Mouse (Mus musculus) hindbrain, embryonic 16.5 days (tissue): ENCODE results near the gene Odc1. TPM values are rescaled to one million over a fixed set of nuclear protein-coding genes. Genes with fewer than 3 reads are reported as not detected.

ENCODE experiments used
- ATAC-seq: fragments of 200-750 bp; cut with Nextera tagmentation; 2 replicates; pipeline ENCODE4 v1.8.0; 2017; ENCODE audit warnings: moderate TSS enrichment, moderate library complexity
- H3K27ac ChIP-seq: fragments of 300-500 bp; sonication (generic); 2 replicates; pipeline ENCODE4 v1.5.1; 2014; ENCODE audit warnings: low read depth, mild to moderate bottlenecking, control low read depth, low read length, moderate library complexity
- H3K27me3 ChIP-seq: fragments of 300-500 bp; sonication (generic); replicated peaks from 2 replicates; pipeline ENCODE4 v1.6.1; 2014; ENCODE audit warnings: low read length; ENCODE audit not compliant: control insufficient read depth, insufficient read depth
- H3K36me3 ChIP-seq: fragments of 300-500 bp; sonication (generic); 2 replicates; pipeline ENCODE4 v1.6.1; 2014; ENCODE audit warnings: mild to moderate bottlenecking, low read length, moderate library complexity, mixed read lengths; ENCODE audit not compliant: control insufficient read depth, insufficient read depth
- H3K4me1 ChIP-seq: fragments of 300-500 bp; sonication (generic); 2 replicates; pipeline ENCODE4 v1.6.1; 2014; ENCODE audit warnings: low read depth, low read length; ENCODE audit not compliant: control insufficient read depth, insufficient read depth
- H3K4me2 ChIP-seq: fragments of 300-500 bp; sonication (generic); 2 replicates; pipeline ENCODE4 v1.6.1; 2014; ENCODE audit warnings: mild to moderate bottlenecking, low read length, control low read depth, moderate library complexity
- H3K4me3 ChIP-seq: fragments of 300-500 bp; sonication (generic); 2 replicates; pipeline ENCODE4 v1.5.1; 2014; ENCODE audit warnings: mild to moderate bottlenecking, low read length, control low read depth, moderate library complexity
- H3K9ac ChIP-seq: fragments of 300-500 bp; sonication (generic); 2 replicates; pipeline ENCODE4 v1.6.1; 2014; ENCODE audit warnings: low read depth, mild to moderate bottlenecking, control low read depth, low read length, moderate library complexity
- H3K9me3 ChIP-seq: fragments of 300-500 bp; sonication (generic); 2 replicates; pipeline ENCODE4 v1.6.1; 2014; ENCODE audit warnings: mild to moderate bottlenecking, low read length, moderate library complexity; ENCODE audit not compliant: control insufficient read depth
- WGBS: fragments of 180-500 bp; shearing (Covaris S2); extraction: QIAGEN DNeasy Blood & Tissue Kit; methylation state at CpG from one replicate; pipeline ENCODE4 v1.1.7; 2014; 5-methylcytosine and 5-hydroxymethylcytosine counted together
- polyA plus RNA-seq: library from polyadenylated mRNA; unstranded; fragments of >200 nt; fragmentation: Nextera tagmentation; extraction: Ambion mirVana; gene quantifications from 2 replicates; pipeline ENCODE4 v1.2.1, GENCODE M21; 2015

Odc1 gene
- polyA plus RNA-seq, 1 experiment from 2014 or later: 116 TPM

DNA sequence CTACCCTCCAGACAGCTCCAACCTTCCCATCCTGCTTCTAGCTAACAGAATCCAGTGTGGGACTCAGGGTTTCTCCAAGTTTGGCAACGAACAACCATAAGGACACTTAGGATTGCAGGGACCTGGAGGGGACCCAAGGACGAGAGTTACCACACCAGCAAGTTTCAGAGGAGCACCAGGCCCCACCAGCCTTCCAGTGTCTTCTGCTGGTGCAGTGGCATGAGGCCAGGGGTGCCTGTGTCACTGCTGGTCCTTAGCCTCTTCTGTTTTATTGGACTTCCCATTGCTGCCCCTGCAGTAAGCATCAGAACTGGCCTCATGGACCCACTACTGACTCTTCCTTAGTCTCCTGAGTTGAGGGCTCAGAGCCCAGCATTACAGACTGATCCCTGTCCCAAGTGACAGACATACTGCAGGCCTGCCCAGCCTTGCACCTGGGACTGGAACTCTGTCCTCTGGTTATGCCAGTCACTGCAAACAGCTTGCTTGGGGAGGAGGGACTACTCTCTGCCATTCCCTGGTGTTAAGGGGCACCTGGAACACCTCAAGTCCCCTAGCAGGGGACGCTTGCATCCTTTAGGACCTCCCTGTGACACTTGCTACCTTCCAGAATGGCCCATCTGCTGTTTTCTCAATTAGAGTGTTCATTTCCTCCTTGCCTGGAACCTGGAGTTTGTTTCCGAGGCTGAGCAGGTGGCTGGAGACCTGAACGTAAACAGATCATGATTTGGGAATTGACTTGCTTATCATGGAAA, 30.7 kb downstream of the Odc1 start:
- H3K4me3 ChIP-seq: no peak overlapping the region
- peak; percentile 18; the same call in 1 of the 2 replicates for ATAC-seq
- WGBS: 62% methylated on average over 5 of the region's 5 CpGs
- peaks cover 3% of the 10 kb centered on the region; the same call in 1 of the 2 replicates for H3K4me1 ChIP-seq
- H3K27ac ChIP-seq: no peak overlapping the region
- H3K4me2 ChIP-seq: no peak overlapping the region
- no peak overlapping the region for H3K9ac ChIP-seq
- peaks cover 2% of the 10 kb centered on the region; the same call in 1 of the 2 replicates for H3K27me3 ChIP-seq
- H3K9me3 ChIP-seq: no peaks in the 10 kb centered on the region
- H3K36me3 ChIP-seq: no peaks in the 10 kb centered on the region

DNA sequence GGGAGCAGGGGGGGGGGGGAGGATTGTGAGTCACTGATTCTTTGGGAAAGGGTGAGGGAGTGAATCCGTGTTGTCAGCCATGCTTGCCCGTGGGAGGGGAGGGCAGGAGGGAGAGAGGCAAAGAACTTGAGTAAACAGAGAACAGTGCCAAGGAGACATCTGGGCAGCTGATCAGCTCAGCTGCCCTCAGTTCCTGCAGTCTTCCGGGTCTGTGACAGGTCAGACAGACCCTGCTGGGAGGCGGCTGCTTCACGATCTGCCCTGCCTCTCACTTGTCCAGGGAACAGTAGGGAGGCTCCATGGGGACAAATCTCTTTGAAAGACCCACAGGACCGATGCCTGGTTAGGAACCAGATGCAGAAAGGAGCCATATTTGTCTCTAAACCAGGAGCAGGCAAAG, 31.4 kb downstream of the Odc1 start:
- no peak overlapping the region for H3K4me3 ChIP-seq
- H3K4me1 ChIP-seq: peaks cover 3% of the 10 kb centered on the region; the same call in 1 of the 2 replicates
- H3K9me3 ChIP-seq: no peaks in the 10 kb centered on the region
- H3K4me2 ChIP-seq: no peak overlapping the region
- peaks cover 2% of the 10 kb centered on the region; the same call in 1 of the 2 replicates for H3K27me3 ChIP-seq
- peak; percentile 71 for ATAC-seq
- no peak overlapping the region for H3K27ac ChIP-seq
- H3K36me3 ChIP-seq: no peaks in the 10 kb centered on the region
- peak overlapping the region; percentile 36 for H3K9ac ChIP-seq
- WGBS: 4% methylated on average over 6 of the region's 6 CpGs

DNA sequence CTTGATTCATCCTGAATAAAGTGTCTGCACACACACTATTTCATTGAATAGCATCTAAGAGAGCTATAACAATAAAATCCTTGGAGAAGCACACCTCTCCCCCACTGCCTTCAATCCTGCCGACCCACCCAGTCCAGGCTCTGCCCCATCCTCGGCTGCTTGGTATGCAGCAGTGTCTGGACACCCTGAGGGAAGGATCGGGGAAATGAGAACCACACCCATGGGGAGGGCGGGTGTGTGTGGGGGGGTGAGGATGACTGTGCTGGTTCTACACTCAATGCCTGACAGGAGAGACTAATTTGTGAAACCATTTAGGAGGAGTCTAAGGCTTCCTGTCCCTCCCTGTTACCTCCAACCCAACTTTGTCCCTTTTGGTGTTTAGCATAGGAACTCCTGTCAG, 34.0 kb downstream of the Odc1 start:
- Histone ChIP-seq H3K9me3 (no peaks in the 10 kb centered on the region), H3K4me3 (no peak overlapping the region), H3K4me1 (peaks cover 3% of the 10 kb centered on the region; the same call in 1 of the 2 replicates), H3K27ac (no peak overlapping the region), H3K27me3 (peaks cover 2% of the 10 kb centered on the region; the same call in 1 of the 2 replicates), H3K36me3 (no peaks in the 10 kb centered on the region), H3K4me2 (no peak overlapping the region), H3K9ac (no peak overlapping the region)
- WGBS: 56% methylated on average over 4 of the region's 4 CpGs
- ATAC-seq: no peak

DNA sequence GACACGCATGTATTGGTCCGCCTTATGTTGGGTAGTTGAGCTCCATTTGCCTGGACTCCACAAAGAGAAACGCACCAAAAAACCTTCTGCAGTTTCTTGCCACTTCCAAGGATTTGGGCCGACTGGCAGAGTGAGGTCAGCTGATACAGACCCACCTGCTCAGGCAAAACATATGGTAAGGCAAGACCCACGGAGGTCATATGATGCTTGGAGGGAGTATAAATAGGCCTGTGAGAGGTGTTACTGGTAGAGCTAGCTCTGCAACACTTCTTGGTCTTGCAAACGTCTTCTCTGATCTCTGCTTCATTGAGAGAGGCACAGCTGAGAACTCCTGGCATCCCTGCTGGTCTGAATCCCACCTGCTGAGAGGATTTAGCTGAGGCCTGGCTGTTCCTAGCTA, 36.4 kb downstream of the Odc1 start:
- peaks cover 2% of the 10 kb centered on the region; the same call in 1 of the 2 replicates for H3K27me3 ChIP-seq
- H3K4me3 ChIP-seq: no peak overlapping the region
- H3K27ac ChIP-seq: no peak overlapping the region
- no peaks in the 10 kb centered on the region for H3K36me3 ChIP-seq
- no peak overlapping the region for H3K9ac ChIP-seq
- peaks cover 6% of the 10 kb centered on the region for H3K4me1 ChIP-seq
- no peaks in the 10 kb centered on the region for H3K9me3 ChIP-seq
- no peak overlapping the region for H3K4me2 ChIP-seq
- no peak for ATAC-seq
- 71% methylated on average over 6 of the region's 6 CpGs for WGBS

DNA sequence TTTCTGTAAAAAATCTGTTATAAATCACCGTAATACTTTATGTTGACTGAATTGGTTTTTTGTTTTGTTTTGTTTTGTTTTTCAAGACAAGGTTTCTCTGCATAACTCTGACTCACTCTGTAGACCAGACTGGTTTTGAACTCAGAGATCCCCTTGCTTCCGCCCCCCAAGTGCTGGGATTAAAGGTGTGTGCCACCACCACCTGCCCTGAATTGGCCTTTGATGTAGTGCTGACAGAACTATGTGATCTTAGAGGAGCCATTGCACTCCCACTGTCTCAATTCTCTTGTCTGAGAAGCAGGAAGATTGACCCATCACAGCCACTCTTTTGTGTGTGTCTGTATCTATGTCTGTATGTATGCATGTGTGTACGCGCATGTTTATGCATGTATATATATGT, 37.8 kb downstream of the Odc1 start:
- no peak overlapping the region for H3K27ac ChIP-seq
- H3K27me3 ChIP-seq: peaks cover 2% of the 10 kb centered on the region; the same call in 1 of the 2 replicates
- H3K4me1 ChIP-seq: peaks cover 6% of the 10 kb centered on the region
- H3K4me2 ChIP-seq: no peak overlapping the region
- H3K36me3 ChIP-seq: no peaks in the 10 kb centered on the region
- no peak overlapping the region for H3K9ac ChIP-seq
- WGBS: 93% methylated on average over 4 of the region's 4 CpGs
- H3K4me3 ChIP-seq: no peak overlapping the region
- no peak for ATAC-seq
- no peaks in the 10 kb centered on the region for H3K9me3 ChIP-seq

DNA sequence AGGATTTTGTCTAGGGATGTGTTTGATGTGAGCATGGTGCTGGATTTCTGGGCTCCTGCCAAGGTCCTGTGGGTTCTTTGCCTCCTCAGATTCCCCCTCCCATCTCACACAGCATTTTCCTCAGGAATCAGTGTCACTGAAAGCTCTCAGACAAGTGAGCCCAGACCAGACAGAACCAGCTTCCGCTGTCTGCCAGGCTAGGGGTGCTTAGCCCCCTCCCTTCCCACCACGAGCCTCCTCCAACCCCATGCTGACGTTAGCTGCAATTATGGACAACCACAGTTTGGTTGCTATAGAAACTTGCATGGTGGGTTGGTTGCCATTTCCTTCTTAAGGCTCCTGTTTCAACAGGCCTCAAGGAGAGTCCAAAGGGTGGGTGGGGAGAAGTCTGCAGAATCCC, 39.3 kb downstream of the Odc1 start:
- peaks cover 2% of the 10 kb centered on the region; the same call in 1 of the 2 replicates for H3K27me3 ChIP-seq
- peak overlapping the region; percentile 19; the same call in 1 of the 2 replicates for H3K27ac ChIP-seq
- no peak overlapping the region for H3K4me3 ChIP-seq
- H3K36me3 ChIP-seq: no peaks in the 10 kb centered on the region
- no peak overlapping the region for H3K4me2 ChIP-seq
- no peaks in the 10 kb centered on the region for H3K9me3 ChIP-seq
- 21% methylated on average over 3 of the region's 3 CpGs for WGBS
- H3K4me1 ChIP-seq: peaks cover 6% of the 10 kb centered on the region
- peak; percentile 88 for ATAC-seq
- no peak overlapping the region for H3K9ac ChIP-seq

DNA sequence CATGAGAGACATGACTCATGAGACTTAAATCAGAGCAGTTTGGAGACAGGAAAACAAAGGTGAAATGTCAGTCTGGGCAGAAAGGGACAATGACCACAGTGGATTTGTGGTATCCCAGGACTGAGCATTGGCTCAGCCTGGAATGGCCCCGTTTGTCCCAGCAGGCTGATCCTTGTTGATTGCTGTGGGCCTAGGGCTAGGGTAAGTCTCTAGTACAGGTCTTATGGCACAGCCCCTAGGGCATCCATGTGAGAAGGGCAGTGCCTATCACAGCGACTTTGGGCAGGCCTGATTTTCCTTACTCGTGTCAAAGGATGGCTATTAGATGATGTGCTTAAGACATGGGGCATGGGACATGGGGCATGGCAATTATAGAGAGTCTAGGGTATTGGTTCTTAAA, 41.4 kb downstream of the Odc1 start:
- Histone ChIP-seq H3K9ac (no peak overlapping the region), H3K9me3 (no peaks in the 10 kb centered on the region), H3K4me1 (peaks cover 6% of the 10 kb centered on the region), H3K4me2 (no peak overlapping the region), H3K36me3 (no peaks in the 10 kb centered on the region), H3K27ac (no peak overlapping the region), H3K4me3 (no peak overlapping the region), H3K27me3 (no peaks in the 10 kb centered on the region)
- no peak for ATAC-seq
- WGBS: 86% methylated on average over 3 of the region's 3 CpGs

DNA sequence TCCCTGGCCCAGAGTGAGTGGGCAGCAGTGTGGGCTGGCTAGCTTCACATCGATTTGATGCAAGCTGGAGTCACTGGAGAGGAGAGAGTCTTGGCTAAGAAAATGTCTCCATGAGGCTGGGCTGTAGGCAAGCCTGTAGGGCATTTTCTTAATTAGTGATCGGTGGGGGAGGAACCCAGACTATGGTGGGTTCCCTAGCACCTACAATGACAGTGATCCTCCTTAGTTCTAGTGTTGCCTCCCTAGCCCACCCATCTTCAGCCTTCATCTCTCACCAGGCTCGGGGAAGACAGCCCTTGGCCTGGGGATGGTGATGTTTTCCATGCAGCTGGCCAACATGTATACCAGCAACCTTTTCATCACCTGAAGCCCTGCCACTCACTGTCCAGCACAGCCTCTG, 43.8 kb downstream of the Odc1 start:
- Histone ChIP-seq H3K4me1 (peaks cover 6% of the 10 kb centered on the region), H3K9me3 (no peaks in the 10 kb centered on the region), H3K4me3 (no peak overlapping the region), H3K9ac (no peak overlapping the region), H3K27ac (no peak overlapping the region), H3K36me3 (no peaks in the 10 kb centered on the region), H3K4me2 (no peak overlapping the region), H3K27me3 (no peaks in the 10 kb centered on the region)
- no peak for ATAC-seq
- 88% methylated on average over 3 of the region's 3 CpGs for WGBS

DNA sequence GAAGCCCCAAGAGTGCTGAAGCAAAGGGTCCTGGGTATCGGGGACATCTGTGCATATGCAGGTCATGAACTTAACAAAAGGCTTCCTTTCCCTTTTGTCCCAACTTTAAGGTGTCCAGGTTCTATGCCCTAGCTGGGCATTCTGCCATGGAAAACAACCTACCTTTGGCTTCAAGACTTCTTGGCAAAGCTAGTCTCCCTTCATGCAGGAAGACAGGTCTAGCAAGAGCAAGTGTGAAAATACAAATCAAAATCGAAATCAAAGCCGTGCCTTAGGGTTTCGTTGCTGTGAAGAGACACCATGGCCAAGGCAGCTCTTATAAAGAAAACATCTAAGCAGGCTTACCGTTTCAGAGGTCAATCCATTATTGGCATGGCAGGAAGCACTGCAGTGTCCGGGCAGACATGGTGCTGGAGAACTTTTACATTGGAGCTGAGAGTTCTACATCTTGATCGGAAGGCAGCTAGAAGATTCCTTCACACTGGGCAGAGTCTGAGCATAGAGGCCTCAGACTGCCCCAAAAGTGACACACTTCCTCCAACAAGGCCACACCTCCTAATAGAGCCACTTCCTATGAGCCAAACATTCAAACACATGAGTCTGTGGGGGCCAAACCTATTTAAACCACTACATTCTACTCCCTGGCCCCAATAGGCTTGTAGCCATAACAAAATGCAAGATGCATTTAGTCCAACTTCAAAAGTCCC, 44.5 kb downstream of the Odc1 start:
- no peak for ATAC-seq
- Histone ChIP-seq H3K27ac (no peak overlapping the region), H3K27me3 (no peaks in the 10 kb centered on the region), H3K4me3 (no peak overlapping the region), H3K4me1 (peaks cover 2% of the 10 kb centered on the region), H3K9me3 (no peaks in the 10 kb centered on the region), H3K4me2 (no peak overlapping the region), H3K36me3 (no peaks in the 10 kb centered on the region), H3K9ac (no peak overlapping the region)
- 91% methylated on average over 7 of the region's 7 CpGs for WGBS
